Mouse (Mus musculus): ENCODE data around the gene Tjp1.

Gene Tjp1

DNA sequence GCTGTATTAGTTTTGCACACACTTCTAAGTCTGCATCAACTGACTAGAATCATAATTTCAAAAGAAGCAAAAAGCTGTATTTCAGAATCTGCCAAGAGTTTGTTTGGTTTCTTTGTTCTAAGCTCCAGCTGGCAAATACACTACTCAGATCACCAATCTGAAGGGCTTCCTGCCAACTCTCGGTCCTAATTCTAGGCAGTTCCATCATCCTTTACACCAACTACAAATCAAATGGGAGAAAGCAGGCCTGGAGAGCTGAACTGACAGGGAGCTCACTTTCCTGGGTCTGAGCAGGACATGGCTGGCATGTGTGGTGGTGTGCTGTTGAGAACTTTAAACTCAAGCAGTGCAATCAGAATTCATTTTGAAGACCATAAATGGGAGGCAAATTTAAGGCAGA lies 170.0 kb downstream of the Tjp1 start:
- DNase-seq (ENCODE audit: low spot score in 2 of 2) = no peak

DNA sequence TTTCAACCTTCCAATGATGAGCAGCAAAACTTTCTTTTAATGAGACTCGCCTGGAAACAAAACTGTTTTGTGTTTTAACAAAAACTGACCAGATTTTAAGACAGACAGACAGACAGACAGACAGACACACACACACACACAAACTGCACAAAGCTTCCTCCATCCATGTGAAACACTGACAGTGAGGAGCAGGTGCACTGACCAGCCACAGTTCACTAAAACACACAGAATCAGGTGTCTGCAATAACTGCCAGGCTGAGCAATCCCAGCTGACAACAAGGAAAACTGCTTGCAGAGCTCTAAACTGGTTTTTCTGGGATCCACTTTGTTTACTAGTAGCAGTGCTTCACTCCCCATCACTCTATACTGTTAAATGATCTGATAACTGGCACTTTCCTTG lies 171.4 kb downstream of the Tjp1 start:
- no peak for DNase-seq (ENCODE audit: low spot score in 2 of 2)

DNA sequence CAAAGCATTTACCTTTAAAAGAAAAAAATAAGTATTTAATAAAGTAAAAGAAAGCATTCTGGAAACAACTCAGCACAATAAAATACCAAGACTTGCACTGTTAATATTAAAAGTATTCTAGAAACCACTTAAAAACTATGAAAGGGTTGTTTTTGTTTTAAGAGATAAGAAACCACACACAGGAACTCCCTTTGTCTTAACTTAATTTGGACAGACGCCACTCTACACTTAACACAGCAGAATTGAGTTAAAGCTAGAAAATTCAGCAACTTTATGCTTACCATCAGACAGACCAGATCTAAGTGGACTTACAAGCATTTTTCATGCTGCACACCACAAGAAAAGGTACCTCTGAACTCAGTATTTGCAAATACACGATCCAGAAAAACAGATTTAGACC lies 172.7 kb downstream of the Tjp1 start:
- no peak for DNase-seq (ENCODE audit: low spot score in 2 of 2)

DNA sequence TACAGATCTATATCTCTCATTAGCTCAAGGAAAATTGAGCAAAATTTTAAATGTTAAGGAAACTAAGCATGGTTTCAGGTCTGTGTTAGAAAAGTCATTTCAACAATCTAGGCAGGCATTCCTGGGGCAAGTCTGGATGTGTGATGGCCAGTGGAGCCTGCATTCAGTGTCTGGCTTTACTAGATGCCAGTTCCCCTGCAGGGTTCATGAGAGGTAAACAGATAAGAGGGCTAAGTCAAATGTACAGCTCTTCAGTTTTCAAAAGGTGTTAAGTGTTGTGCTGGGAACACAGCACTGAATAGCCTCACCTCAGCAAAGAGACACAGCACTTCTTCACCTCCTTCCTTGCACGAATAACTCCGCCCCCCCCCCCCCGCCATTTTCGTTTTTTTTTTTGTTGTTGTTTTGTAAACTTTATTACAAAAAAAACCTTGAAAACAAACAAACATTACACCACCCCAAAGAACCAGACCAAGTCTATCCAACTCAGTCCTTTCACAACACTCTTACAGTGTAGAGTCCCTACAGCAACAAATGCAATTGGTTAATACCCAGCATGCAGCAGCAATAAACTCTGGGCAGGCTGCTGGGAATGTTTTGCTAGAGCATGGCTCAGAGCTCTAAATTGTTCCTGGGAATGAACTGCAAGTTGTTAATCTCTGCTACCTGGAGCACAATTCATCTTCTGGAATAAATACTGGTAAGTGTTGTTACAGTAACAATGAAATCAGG lies 177.1 kb downstream of the Tjp1 start:
- no peak for DNase-seq (ENCODE audit: low spot score in 2 of 2)

DNA sequence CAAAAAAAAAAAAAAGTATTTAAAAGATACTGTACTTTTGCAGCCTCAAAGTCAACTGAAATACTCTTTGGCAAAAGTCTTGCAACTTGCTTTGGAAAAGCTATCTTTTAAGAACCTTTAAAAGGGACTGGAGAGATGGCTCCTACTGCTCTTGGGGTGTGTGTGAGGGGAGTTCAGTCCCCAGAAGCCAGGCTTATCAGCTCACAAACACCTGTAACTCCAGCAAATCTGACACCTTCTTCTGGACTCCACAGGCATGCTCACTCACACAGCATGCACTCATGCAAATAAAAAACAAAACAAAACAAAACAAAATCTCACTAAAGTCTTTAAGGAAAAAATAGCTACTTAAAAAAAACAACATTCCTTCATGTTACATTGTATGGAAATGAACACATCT lies 179.0 kb downstream of the Tjp1 start:
- DNase-seq (ENCODE audit: low spot score in 2 of 2) = no peak

DNA sequence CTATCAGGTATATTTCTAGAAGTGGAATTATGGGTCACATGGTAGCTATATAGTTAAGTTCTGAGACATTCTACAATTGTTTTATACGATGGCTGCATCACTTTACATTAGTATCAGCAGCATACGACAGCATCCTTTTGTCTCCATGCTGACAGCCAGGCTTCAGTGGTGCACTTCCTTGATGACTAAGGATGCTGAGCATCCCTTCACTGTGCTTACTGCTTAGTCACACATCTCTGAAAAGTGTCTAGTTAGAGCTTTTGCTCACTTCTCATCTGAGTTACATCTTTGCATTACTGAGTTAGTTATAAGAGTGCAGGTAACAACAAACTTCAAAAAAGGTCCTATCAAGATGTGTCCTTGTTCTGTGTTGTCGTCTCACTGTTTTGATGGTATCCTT lies 182.3 kb downstream of the Tjp1 start:
- no peak for DNase-seq (ENCODE audit: low spot score in 2 of 2)

DNA sequence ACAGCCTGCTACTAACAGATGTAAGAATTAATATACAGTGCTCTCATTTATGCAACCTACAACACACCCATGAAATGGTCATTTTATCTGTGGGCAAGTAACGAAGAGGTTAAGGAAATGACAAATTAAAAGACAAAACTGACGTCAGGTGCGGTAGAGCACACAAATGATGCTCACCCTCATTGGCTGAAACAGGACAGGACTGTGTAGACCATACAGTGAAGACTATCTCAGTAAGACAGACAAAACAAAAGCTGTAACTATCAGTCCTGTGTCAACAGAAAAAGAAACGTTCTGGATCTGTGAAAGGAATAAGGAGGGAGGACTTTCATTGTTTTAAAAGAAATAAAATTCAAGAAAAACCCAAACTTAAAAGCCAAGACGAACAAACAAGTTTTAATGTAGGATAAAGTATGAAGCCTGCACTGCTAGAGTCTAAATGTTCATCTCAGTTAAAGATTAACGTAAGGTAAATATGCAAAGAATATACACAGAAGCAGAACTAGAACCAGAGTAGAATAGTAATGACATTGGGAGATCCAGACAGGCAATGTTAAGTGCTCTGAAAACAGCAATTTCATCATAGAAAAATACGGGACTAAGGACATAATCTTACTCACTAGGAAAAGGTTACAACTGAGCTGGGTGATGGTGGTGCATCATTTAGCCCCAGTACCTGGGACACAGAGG lies 189.9 kb downstream of the Tjp1 start:
- DNase-seq (ENCODE audit: low spot score in 2 of 2) = no peak

DNA sequence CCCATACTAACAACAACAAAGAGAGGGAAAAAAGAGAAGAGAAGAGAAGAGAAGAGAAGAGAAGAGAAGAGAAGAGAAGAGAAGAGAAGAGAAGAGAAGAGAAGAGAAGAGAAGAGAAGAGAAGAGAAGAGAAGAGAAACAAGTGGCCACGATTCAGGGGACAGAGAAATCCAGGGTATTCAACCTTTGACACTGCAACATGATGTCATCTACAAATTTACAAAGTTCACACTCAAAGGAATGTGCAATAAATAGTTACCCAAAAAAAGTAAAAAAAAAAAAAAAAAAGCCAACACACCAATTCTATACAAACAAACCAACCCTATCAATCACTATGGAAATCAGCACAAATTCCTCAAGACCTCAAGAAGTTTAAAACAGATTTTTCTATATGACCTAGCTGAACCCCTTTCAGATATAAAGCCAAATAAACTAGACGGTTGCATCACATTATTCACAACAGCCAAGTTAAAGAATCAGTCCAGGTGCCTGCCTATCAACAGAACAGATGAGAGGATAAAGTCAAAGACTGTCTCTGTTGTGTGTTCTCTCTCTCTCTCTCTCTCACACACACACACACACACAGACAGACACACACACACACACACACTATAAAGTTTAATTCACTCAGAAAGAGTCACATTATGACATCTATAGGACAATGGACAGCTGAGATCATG lies 194.4 kb downstream of the Tjp1 start:
- no peak for DNase-seq (ENCODE audit: low spot score in 2 of 2)

DNA sequence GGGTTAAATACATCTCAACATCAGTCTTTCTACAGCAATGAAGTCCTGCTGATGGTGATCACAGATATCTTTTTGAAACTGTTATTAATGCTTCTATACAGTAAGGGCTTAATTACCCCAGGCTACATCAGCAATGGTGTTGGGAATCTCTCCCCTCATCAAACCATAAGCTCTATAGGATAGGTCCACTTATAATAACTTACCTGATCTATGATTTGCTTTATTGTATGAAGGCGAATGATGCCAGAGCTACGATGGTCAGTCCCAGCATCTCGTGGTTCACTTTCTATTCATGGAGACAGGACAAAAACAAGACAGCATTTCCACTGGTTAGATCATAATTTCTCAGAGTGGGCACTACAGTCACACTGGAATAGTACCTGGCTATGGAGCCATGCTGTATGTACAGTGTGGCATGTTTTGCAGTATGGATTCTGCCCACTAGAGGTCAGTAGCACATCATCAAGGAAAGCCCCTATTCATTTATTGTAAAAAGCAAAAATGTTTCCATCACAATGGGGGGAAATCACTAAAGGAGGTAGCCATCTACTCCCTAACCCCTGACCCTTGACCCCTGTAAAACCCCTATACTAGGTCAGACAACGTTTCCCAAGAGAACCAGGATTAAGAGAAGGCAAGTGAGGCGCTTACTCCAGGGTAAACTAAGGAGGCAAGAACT lies 208.4 kb downstream of the Tjp1 start:
- peak in 1 of 2 experiments; percentile 45 for DNase-seq (ENCODE audit: low spot score in 2 of 2)

DNA sequence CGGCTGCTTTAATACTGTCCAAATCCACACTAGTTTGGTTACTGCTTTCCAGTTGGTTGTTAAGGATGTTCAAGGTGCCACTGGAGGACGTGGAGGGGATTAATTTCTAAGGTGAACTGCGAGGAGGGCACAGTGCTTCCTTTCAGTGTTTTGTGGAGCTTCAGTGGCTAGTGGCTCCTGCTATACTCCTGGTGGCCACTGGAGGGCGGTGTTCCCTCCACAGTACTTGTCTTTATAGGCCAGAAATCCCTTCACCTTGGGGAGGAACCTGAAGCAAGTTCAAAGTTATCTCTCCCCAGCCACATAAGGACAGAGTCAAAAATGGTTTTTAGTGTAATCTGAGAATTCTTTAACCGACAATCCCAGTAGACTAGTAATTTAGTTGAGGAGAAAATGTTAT lies 210.2 kb downstream of the Tjp1 start:
- DNase-seq (ENCODE audit: low spot score in 2 of 2) = peak in 1 of 2 experiments; percentile 37

DNA sequence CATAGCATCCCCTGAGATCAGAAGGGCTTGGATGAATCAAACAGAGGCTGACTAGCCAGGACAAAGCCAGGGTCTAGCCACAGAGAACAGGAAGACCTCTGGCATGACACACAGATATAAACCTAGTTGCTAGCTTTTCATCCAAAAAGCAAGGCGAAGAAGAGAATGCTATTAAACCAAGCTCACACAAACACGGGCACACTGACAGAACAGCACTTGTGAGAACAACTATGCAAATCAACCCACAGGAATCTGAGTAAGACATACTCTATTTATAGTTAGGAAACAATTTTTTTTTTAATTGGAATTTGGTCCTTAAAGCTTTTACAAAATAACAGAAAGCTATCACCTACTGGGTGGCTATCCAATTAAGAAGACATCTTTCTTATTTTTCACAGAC lies 212.4 kb downstream of the Tjp1 start:
- no peak for DNase-seq (ENCODE audit: low spot score in 2 of 2)

DNA sequence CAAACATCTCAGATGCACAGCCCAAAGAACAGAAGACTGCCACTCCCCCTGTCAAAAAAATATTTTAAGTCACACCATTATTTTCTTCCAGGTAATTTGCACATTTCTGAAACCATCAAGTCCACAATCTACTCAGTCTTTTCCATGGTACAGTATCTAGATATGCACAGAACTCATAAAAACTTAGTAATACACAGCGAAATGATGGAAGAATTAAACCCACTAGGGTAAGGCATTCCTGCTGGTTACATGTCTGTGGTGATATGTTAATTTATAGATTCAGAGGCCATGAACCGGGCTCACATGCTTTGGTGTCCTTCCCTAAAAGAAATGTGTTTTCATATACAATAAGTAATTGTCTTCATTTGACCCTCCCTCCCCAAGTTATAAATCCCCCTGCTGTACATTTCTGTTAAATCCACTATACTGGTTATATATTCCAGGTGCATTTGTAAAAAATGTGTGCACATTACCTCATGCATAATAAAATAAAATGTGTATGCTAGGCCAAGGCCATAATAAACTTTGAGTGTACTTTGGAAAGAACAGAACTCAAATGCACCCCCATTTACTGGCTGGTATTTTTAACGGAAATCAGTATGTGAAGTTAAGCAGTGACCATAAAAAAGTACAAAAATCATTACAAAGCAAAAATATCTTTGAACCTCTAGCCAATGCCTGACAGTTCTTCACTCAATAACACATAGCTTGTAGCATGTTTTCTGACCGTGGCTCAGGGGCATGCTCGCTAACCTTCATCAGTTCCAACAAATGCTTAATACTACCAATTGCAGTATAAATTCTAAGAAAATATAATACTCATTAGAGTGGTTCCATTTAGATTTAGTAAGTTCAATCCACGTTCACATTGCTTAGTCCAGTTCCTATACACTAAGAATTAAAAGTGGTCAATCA lies 230.6 kb downstream of the Tjp1 start:
- no peak for DNase-seq (ENCODE audit: low spot score in 2 of 2)

DNA sequence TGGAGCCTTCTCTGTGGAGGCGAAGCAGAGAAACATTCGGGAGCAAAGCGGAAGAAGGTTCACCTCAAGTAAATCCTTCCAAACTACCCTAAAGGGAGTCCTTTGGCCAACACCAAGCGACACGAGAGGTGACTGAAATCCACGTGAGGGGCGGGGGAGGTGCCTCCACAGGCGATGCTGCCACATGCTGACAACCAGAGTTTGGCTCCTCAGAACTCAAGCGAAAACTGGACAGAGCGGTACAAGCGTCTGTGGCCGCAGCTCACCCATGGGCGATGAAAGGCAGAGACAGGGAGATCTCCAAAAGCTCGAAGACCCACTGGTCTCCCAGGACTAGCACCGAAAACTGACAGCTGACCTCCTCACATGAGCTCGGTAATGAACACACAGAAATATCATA lies 244.7 kb downstream of the Tjp1 start:
- DNase-seq (ENCODE audit: low spot score in 2 of 2) = no peak

DNA sequence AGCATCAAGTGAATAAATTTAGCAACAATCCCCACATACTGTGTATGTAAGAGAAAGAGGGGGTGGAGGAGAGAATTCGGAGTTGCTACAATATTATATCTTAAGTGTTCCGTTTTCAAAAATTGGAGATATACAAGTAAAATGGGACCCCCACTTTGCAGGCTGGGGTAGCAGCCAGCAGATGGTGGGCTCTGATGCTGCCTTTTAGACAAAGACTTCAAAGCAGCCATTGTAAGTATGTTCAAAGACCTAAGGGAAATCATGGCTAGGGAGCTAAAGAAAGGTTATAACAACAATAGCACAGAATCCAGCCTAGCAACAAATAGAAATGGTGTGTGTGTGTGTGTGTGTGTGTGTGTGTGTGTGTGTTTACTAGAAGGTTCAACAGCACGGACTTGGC lies 245.6 kb downstream of the Tjp1 start:
- DNase-seq (ENCODE audit: low spot score in 2 of 2) = no peak

DNA sequence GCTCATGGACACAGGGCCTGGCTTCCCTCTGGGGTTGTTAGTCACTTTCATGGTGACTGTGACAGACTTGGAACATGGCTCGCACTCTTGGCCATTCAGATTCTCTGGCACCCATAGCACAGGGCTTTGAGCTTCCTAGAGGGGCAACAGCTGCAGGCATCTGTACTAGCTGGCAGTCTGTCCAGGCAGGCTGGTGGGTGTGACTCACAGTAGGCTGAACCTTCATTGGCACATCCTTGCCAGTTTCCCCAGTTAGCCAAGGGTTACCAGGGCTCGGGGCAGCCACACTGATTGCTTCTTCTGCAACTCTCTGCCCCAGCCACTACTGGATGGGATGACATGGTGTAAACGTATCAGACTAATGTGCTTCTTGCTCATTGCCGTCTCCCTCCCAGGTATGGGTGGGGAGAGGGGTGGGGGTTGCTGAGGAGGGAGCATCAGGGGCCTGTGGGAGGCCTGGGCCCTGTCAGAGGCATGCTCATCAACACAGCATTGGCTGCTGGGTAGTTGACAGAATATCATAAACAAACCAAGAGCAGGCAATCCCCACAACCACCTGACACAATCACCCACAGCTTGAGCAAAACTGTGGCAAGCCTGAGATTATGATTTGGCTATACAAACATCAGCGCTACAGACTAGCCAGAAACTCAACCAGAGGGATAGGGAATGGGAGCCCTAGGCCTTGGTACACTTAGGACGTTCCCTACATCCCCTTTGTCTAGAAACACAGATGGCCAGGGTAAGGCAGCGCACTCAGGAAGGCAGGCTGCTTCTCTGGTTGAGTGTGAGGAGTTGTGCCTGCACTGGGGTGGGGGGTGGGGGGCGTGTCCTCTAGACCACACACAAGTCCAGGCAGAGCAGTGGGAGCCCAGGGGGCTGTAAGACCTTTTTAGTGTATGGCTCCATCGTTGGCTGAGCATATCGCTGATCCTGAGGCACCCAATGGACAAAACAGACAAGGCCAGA lies 246.4 kb downstream of the Tjp1 start:
- no peak for DNase-seq (ENCODE audit: low spot score in 2 of 2)

DNA sequence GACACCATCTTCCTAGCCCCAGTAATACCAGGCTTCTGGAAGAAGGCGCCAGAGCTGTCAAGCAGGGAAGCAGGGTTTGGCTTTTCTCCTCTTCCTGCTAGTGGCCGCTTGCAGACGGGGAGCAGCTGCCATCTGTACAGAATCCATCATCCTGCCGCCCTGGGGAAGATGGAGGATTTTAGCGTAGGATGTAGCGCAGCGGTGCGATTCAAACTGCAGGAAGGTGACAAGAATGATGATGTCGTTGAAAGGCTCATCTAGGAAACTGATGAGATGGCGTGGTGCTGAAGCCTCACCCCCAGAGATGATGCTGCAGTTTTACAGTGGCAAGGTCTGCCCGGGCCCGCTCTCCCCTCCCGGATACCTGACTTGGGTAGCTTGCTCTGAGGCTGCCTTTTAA lies 248.3 kb downstream of the Tjp1 start:
- no peak for DNase-seq (ENCODE audit: low spot score in 2 of 2)

DNA sequence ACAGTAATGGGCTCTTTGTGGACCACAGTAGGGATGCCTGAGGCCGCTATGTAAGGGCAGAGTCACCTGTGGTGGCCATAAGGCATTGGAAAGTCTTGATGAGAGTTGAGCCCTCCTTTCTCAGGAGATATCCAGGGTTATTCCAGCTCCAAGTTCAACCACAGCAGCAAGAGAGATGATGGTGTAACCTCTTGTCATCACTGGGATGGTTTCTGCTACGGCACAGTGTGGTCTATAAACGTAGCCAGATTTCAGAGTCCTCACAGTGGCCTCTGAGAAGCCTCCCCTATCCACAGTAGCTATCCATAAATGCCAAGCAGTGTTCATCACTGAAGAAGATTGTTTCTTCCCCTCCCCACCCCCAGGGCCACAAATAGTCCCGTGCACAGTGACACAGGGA lies 251.8 kb downstream of the Tjp1 start:
- DNase-seq (ENCODE audit: low spot score in 2 of 2) = no peak

DNA sequence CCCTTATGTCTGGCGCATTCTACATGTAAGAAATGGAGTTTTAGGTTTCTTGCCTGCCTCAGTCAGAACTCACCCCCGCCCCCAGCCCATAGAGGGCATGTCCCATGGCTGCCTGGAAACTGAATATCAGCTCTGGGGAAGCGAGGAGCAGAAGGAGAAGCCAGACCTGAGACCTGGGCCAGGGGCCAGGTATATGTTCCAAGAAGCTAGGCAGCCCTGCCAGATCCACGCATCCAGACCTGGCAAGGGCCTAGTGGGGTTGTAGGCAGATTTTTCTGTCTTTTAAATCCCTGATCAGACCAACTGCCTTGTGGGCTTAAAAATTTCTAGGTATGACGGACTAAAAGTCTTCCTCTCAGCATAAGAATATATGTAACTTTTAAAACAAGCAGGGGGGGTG lies 253.4 kb downstream of the Tjp1 start:
- DNase-seq (ENCODE audit: low spot score in 2 of 2) = no peak

DNA sequence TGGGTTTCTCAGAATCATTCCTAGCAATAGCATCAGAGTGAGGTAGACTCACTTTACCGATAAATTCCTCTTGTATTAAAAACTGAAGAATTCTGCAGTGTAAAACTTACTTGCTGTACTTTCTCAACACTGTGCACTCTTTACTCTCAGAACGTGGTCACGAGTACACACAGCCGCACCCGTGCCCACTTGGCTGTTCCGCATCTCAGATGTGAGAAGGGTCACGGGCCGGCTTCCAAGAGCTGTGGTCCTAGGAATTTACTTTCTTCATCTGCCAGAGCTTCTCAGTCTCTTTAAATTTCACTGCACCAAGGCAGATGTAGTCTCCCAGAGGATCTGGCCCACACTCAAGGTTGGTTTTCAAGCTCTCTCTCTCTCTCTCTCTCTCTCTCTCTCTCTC lies 277.9 kb downstream of the Tjp1 start:
- no peak for DNase-seq (ENCODE audit: low spot score in 2 of 2)

Measured in thymus, postnatal 10 days (tissue).